Mouse (Mus musculus) hindbrain, embryonic 10.5 days (tissue): ENCODE data around the gene Poc1a. TPM values are rescaled to one million over a fixed set of nuclear protein-coding genes. Genes with fewer than 3 reads are reported as not detected.

ENCODE experiments used
- DNase-seq: peaks from one replicate; pipeline ENCODE4 v3.0.0-alpha.2; 2017; ENCODE audit warnings: low spot score
- H3K27ac ChIP-seq: fragments of 300-500 bp; sonication (generic); 2 replicates; pipeline ENCODE4 v1.5.1; 2016; ENCODE audit warnings: mild to moderate bottlenecking, moderate library complexity
- H3K27me3 ChIP-seq: fragments of 300-500 bp; sonication (generic); 2 replicates; pipeline ENCODE4 v1.6.1; 2016; ENCODE audit warnings: mild to moderate bottlenecking; ENCODE audit not compliant: poor library complexity, insufficient read depth, severe bottlenecking
- H3K36me3 ChIP-seq: fragments of 300-500 bp; sonication (generic); 2 replicates; pipeline ENCODE4 v1.6.1; 2016; ENCODE audit warnings: mild to moderate bottlenecking, moderate library complexity
- H3K4me1 ChIP-seq: fragments of 300-500 bp; sonication (generic); replicated peaks from 2 replicates; pipeline ENCODE4 v1.6.1; 2016; ENCODE audit warnings: mild to moderate bottlenecking
- H3K4me3 ChIP-seq: fragments of 300-500 bp; sonication (generic); 2 replicates; pipeline ENCODE4 v1.5.1; 2016; ENCODE audit warnings: mild to moderate bottlenecking, moderate library complexity
- H3K9me3 ChIP-seq: fragments of 300-500 bp; sonication (generic); 2 replicates; pipeline ENCODE4 v1.6.1; 2016; ENCODE audit warnings: mild to moderate bottlenecking, moderate library complexity
- WGBS: fragments of 180-500 bp; shearing (Covaris S2); methylation state at CpG from one replicate; pipeline ENCODE4 v1.1.7; 2016; 5-methylcytosine and 5-hydroxymethylcytosine counted together
- polyA plus RNA-seq: library from polyadenylated mRNA; unstranded; fragments of >200 nt; fragmentation: Nextera tagmentation; extraction: Ambion mirVana; gene quantifications from 2 replicates; pipeline ENCODE4 v1.2.1, GENCODE M21; 2016

The Poc1a gene
- polyA plus RNA-seq, 1 experiment from 2014 or later: 36.7 TPM

DNA sequence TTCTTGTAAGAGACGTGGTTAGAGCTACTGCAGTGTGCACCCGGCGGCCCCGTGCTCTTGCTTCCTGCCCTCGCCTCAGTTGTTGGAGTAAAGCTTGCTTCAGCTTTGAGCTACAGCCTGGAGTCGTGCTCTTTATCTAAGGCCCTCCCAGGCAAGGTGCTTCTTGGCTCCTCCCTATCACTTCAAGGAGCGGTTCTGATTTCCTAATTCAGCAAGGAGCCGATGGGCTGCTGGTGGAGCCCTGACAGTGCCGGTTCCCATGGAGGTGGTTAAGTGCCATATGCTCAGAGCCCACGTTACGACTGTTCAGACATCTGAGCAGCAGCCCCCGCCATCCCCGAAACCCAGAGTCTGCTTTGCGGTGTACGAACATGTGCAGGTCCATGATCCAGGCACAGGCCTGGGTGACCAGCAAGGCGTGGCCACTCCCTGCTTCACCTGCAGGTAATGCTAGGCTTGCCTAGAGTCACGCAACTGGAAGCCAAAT lies 9.8 kb downstream of the Poc1a start:
- Histone ChIP-seq H3K9me3 (no peaks in the 10 kb centered on the region), H3K27me3 (no peaks in the 10 kb centered on the region), H3K27ac (no peak overlapping the region), H3K4me3 (no peak overlapping the region), H3K4me1 (no peaks in the 10 kb centered on the region), H3K36me3 (peaks cover 83% of the 10 kb centered on the region)
- no peak for DNase-seq
- WGBS: 91% methylated on average over 17 of the region's 17 CpGs

GRCm38 (mm10) chr9:106293569-106294156 lies 12.8 kb downstream of the Poc1a start:
- Histone ChIP-seq H3K4me1 (no peaks in the 10 kb centered on the region), H3K27ac (no peak overlapping the region), H3K9me3 (no peaks in the 10 kb centered on the region), H3K4me3 (no peak overlapping the region), H3K36me3 (peaks cover 84% of the 10 kb centered on the region), H3K27me3 (no peaks in the 10 kb centered on the region)
- DNase-seq: no peak
- 93% methylated on average over 14 of the region's 14 CpGs for WGBS

- Histone ChIP-seq H3K9me3 (no peaks in the 10 kb centered on the region), H3K27me3 (no peaks in the 10 kb centered on the region), H3K4me3 (no peak overlapping the region), H3K36me3 (peaks cover 67% of the 10 kb centered on the region), H3K27ac (no peak overlapping the region), H3K4me1 (no peaks in the 10 kb centered on the region)
- DNase-seq: no peak
- 86% methylated on average over 6 of the region's 6 CpGs for WGBS
These were observed 15.8 kb downstream of the Poc1a start for GRCm38 (mm10) chr9:106296637-106297174.

- peaks cover 51% of the 10 kb centered on the region for H3K36me3 ChIP-seq
- 81% methylated on average over 20 of the region's 20 CpGs for WGBS
- no peaks in the 10 kb centered on the region for H3K27me3 ChIP-seq
- no peak overlapping the region; the same call in 1 of the 2 replicates for H3K27ac ChIP-seq
- no peaks in the 10 kb centered on the region for H3K9me3 ChIP-seq
- peaks cover 12% of the 10 kb centered on the region for H3K4me1 ChIP-seq
- H3K4me3 ChIP-seq: no peak overlapping the region
- no peak for DNase-seq
These were observed 19.4 kb downstream of the Poc1a start for GRCm38 (mm10) chr9:106300176-106300803.

- no peak for DNase-seq
- Histone ChIP-seq H3K9me3 (no peaks in the 10 kb centered on the region), H3K27ac (no peak overlapping the region), H3K4me1 (peaks cover 12% of the 10 kb centered on the region), H3K4me3 (no peak overlapping the region), H3K27me3 (no peaks in the 10 kb centered on the region), H3K36me3 (peaks cover 44% of the 10 kb centered on the region)
- WGBS: 75% methylated on average over 6 of the region's 6 CpGs
These were observed 20.1 kb downstream of the Poc1a start for GRCm38 (mm10) chr9:106300949-106301348.

DNA sequence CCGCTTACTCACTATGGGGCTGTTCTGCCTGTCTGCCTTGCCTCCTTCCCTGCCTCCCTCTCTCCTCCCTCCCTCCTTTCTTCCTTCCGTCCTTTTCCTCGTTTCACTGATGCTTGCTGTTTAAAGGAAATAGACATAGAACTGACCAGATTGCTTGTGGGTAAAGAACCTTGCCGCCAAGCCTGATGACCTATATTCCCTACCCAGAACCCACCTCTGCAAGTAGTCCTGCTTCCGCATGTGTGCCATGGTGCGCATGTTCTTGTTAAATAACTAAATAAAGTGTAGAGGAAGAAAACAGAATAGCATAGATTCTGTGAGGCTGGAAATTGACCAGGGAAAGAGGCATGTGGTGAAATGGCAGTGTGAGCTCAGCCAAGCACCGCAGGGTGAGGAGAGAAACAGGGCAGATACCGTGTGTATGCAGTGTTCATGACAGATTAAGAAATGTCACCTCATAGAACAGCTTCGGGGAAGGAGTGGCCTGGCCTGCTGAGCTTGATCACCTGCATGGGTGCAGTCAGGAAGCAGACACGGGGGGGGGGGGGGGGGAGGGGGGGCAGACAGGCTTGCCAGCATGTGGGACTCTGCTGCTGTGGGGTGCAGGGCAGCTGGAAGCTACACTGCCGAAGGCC lies 20.7 kb downstream of the Poc1a start:
- Histone ChIP-seq H3K4me3 (no peak overlapping the region), H3K36me3 (peaks cover 38% of the 10 kb centered on the region), H3K9me3 (no peaks in the 10 kb centered on the region), H3K4me1 (peaks cover 12% of the 10 kb centered on the region), H3K27me3 (no peaks in the 10 kb centered on the region), H3K27ac (no peak overlapping the region)
- DNase-seq: no peak
- WGBS: 87% methylated on average over 11 of the region's 11 CpGs

- Histone ChIP-seq H3K9me3 (no peaks in the 10 kb centered on the region), H3K36me3 (peaks cover 29% of the 10 kb centered on the region), H3K4me1 (peaks cover 12% of the 10 kb centered on the region), H3K4me3 (no peak overlapping the region), H3K27ac (no peak overlapping the region), H3K27me3 (no peaks in the 10 kb centered on the region)
- 91% methylated on average over 16 of the region's 16 CpGs for WGBS
- DNase-seq: no peak
These were observed 21.7 kb downstream of the Poc1a start for GRCm38 (mm10) chr9:106302446-106303150.

DNA sequence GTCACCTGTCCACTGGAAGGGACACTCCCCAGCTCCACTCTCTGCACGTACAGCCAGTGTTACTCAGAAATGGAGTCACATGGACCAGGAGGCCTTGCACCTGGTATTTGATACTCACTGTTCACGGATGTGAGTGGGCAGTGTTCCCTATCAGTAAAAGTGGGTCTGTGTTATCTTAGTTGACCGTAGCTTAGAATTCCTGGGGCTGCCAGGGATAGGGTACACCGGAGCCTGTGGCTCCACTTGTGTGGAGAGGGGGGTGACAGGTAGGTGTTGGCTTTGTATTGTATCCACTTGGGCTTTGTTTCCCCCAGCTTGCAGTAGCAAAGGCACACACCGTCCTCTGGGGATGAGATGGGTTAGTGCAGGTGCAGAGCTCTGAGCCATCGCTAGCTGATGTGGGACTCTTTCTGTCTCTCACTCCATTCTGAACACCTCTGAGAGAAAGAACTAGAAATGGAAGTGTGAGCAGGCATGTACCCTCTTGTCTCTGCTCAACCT lies 22.6 kb downstream of the Poc1a start:
- WGBS: 93% methylated on average over 6 of the region's 6 CpGs
- H3K9me3 ChIP-seq: no peaks in the 10 kb centered on the region
- peaks cover 28% of the 10 kb centered on the region for H3K36me3 ChIP-seq
- H3K27ac ChIP-seq: no peak overlapping the region
- H3K4me3 ChIP-seq: no peak overlapping the region
- DNase-seq: no peak
- peaks cover 12% of the 10 kb centered on the region for H3K4me1 ChIP-seq
- no peaks in the 10 kb centered on the region for H3K27me3 ChIP-seq

DNA sequence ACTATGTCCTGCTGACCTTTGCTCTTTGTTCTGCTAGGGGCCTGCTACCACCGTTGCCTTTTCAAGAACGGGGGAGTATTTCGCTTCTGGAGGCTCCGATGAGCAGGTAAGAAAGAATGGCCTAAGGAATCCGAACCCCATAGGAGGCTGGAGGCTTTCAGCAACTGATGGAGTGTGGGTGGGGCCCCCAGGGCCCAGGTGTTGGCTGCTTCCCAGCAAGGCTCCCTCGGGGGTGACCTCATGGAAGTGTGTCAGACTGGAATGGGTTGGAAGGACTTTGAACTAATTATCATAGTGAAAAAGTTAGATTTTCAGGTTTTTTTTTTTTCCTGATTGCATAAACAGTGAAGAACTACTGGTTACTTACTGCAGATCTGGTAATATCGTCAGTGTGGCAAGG lies 24.4 kb downstream of the Poc1a start:
- peaks cover 12% of the 10 kb centered on the region for H3K4me1 ChIP-seq

GRCm38 (mm10) chr9:106306662-106307351 lies 25.9 kb downstream of the Poc1a start:
- H3K36me3 ChIP-seq: peaks cover 26% of the 10 kb centered on the region
- no peaks in the 10 kb centered on the region for H3K27me3 ChIP-seq
- peak overlapping the region; percentile 40 for H3K27ac ChIP-seq
- 48% methylated on average over 8 of the region's 8 CpGs for WGBS
- peak; percentile 67 for DNase-seq
- peaks cover 12% of the 10 kb centered on the region for H3K4me1 ChIP-seq
- H3K4me3 ChIP-seq: no peak overlapping the region
- no peaks in the 10 kb centered on the region for H3K9me3 ChIP-seq

More for the DNA sequence above, 24.4 kb downstream of the Poc1a start:
- Histone ChIP-seq H3K27me3 (no peaks in the 10 kb centered on the region), H3K9me3 (no peaks in the 10 kb centered on the region), H3K36me3 (peaks cover 27% of the 10 kb centered on the region), H3K4me3 (no peak overlapping the region), H3K27ac (0 out of 2 replicates have a peak overlapping the region, but pooled peaks have one; percentile 3)
- 78% methylated on average over 7 of the region's 7 CpGs for WGBS
- no peak for DNase-seq

GRCm38 (mm10) chr9:106308151-106308550 lies 27.3 kb downstream of the Poc1a start:
- WGBS: 94% methylated on average over 5 of the region's 5 CpGs
- H3K36me3 ChIP-seq: peaks cover 17% of the 10 kb centered on the region
- no peak for DNase-seq
- H3K9me3 ChIP-seq: no peaks in the 10 kb centered on the region
- H3K27me3 ChIP-seq: no peaks in the 10 kb centered on the region
- H3K4me1 ChIP-seq: peaks cover 12% of the 10 kb centered on the region
- H3K4me3 ChIP-seq: no peak overlapping the region
- H3K27ac ChIP-seq: no peak overlapping the region

GRCm38 (mm10) chr9:106308555-106308954 lies 27.7 kb downstream of the Poc1a start:
- 88% methylated on average over 2 of the region's 2 CpGs for WGBS
- H3K4me3 ChIP-seq: no peak overlapping the region

More at GRCm38 (mm10) chr9:106308555-106308954, 27.7 kb downstream of the Poc1a start:
- H3K27me3 ChIP-seq: no peaks in the 10 kb centered on the region
- H3K27ac ChIP-seq: peak overlapping the region; percentile 64
- no peak for DNase-seq
- H3K9me3 ChIP-seq: no peaks in the 10 kb centered on the region
- peaks cover 17% of the 10 kb centered on the region for H3K36me3 ChIP-seq
- H3K4me1 ChIP-seq: peaks cover 12% of the 10 kb centered on the region
